Mouse (Mus musculus) heart, postnatal 10 days (tissue): ENCODE measurements around the gene Mfap3. TPM values are rescaled to one million over a fixed set of nuclear protein-coding genes. Genes with fewer than 3 reads are reported as not detected.

Experiments
- DNase-seq, 2 experiments: peaks; one replicate each; pipeline ENCODE4 v3.0.0; 2021
- intact Hi-C: fragments of 180-260 bp; cut with DNase I; formaldehyde crosslinking; loops from one replicate; pipeline ENCODE4 v1.15.1; 2025
- total RNA-seq, 2 experiments: library from RNA; stranded (reverse); gene quantifications; 2 replicates each; pipeline ENCODE4 v1.2.3; 2021

Mfap3 gene
- 10 to 100 TPM; 23.9 to 24.2 TPM for total RNA-seq

GRCm38 (mm10) chr11:57518091-57518750 lies at the start of gene Mfap3, which contains the start of gene Fam114a2:
Gene Mfap3 (plus strand): TSS chr11:57518664.
Gene Fam114a2 (minus strand): TSS chr11:57518617.
- peak; percentile 94 to 97 for DNase-seq
- intact Hi-C loops: no loop called here

DNA sequence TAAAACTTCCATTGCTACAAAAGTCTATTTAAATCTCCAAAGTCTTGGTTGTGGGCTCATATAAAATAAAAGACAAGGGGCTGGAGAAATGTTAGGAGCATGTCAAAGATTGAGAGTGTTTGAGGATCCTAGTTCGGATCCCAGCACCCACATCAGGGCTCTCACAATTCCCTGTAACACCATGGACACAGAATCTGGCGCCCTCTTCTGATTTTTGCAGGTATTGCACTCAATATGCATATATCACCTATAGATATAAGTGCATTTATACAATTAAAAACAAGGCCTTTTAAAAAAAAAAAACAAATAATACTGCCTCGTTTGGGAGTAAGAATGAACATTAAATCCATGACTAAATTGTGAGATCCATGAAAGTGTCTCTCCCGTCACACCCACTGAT lies 49.8 kb upstream of the Mfap3 start:
- DNase-seq: no peak
- intact Hi-C loops: loop anchor here (5.0 to 10.0 kb wide), 2 partner anchors 156 to 1244 kb away; no protein-coding TSS in a partner anchor

DNA sequence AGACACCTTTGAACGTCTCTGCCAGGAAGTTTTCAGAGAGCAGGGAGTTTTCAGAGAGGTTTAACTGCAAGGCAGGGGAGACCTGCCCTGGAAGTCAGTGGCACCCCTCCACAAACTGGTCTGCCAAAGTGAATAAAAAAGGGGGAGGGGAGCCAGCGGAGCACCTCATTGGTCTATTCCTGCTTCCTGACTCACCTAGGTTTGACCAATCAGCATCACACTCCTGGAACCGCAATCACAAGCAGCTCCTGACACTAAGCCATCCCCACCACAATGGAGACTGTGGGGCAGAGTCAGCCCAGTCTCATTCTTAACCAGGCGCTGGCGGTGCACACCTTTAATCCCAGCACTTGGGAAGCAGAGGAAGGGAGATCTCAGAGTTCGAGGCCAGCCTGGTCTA lies 48.4 kb upstream of the Mfap3 start:
- intact Hi-C loops: no loop called here
- no peak for DNase-seq

DNA sequence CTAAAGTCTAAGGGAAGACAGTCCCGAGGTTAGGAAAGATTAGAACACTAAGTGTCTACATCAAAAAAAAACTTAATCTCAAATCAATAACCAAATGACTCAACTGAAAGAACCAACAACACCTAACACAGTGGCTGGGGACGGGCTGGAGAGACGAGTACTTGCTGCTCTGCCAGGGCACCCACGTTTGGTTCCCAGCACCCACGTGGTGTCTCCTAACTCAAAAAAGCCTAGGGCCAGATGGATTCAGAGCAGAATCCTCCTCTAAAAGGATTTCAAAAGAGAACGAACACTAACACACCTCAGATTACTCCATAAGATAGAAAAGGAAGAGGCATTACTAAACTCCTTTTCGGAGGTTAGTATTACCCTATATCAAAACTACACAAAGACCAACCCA lies 47.5 kb upstream of the Mfap3 start:
- intact Hi-C loops: no loop called here
- DNase-seq: no peak

DNA sequence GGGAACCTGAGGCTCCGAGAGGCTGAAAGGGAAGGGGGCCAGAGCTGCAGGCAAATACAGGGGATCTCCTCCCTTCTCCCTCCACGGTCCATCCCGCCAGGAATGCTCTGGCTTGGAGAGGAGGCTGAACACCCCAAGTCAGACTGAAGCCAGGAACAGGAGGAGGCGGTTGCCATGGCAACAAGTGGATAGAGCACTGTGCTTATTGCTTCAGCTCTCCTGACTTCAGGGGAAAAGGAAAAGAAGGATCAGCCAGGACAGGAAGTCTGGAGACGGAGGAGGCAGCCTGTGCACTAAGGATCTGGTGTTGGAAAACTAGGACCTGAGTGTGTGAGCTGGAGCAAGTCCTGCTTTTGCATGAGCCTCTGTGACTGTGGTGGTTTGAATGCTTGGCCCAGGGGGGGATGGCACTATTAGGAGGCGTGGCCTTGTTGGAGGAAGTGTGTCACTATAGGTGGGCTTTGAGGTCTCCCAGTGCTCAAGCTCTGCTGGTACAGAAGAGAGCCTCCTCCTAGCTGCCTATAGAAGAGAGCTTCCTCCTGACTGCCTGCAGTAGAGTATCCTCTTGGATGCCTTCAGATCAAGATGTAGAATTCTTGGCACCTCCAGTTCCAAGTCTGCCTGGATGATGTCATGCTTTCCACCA lies 44.0 kb upstream of the Mfap3 start:
- no peak for DNase-seq
- intact Hi-C loops: loop anchor here (1.0 kb wide), 1 partner anchor 304 kb away; no protein-coding TSS in a partner anchor

- peak; percentile 39 to 58 for DNase-seq
- intact Hi-C loops: loop anchor here (5.0 kb wide), 1 partner anchor 457 kb away; no protein-coding TSS in a partner anchor
These were observed 43.3 kb upstream of the Mfap3 start for GRCm38 (mm10) chr11:57475119-57475518.

DNA sequence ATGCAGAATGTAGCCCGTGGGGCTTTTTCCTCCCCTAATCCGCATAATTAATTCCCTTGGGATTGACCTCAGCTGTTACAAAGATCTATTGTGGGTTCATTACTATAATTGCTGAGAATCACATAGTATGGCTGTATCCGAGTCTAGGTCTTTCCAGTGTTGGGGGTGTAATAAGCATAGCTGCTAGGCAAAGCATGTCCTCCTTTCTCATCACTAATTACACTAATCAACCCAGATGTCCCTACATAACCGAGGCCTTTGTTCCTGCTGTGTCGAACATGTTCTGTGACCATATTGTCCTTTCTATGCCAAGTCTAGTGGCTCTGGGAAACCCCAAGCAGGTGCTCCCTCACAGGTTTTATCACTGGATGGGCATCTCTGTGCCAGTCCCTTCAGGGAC lies 40.4 kb upstream of the Mfap3 start:
- no peak for DNase-seq
- intact Hi-C loops: loop anchor here (5.0 kb wide), 1 partner anchor 454 kb away; no protein-coding TSS in a partner anchor

DNA sequence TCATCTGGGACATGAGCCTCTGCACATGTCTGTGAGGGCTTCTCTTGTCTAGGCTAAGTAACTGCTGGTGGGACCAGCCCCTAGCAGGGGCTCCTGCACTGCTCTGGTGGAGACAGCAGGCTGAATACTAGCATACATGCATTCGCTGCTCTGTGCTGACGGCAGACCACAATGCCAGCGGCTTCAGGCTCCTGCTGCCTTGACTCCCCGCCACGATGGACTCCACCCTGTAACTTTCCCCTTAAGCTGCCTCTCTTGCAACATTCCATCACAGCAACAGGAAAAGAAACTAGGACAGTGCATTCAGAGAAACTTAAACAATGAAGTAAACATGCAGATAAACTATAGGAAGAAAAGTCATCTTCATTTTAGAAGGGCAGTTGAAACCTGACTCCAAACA lies 30.0 kb upstream of the Mfap3 start:
- intact Hi-C loops: no loop called here
- no peak for DNase-seq

DNA sequence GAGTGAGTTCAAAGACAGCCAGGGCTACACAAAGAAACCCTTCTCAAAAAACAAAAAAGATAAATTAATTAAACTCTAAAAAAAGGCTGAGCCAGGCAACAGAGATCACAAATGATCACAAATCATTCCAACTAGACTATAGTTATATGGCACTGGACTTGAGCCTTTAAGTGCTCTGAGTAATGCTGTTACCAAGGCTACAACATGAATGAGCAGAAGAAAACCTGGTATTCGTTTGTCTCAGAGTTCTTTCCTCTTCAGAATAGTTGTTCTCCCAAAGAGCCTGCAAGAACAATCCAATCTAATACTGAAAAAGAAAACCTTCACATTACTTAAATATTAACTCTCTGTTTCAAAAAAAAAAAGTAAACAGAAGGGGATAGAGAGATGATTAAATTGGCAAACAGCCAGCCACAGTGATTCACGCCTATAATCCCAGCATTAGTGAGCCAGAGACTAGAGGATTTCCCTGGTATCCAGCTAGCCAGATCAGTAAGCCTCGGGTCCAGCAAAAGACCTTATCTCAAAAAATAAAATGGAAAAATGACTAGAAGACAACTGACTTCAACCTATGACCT lies 21.9 kb upstream of the Mfap3 start:
- DNase-seq: no peak
- intact Hi-C loops: no loop called here

DNA sequence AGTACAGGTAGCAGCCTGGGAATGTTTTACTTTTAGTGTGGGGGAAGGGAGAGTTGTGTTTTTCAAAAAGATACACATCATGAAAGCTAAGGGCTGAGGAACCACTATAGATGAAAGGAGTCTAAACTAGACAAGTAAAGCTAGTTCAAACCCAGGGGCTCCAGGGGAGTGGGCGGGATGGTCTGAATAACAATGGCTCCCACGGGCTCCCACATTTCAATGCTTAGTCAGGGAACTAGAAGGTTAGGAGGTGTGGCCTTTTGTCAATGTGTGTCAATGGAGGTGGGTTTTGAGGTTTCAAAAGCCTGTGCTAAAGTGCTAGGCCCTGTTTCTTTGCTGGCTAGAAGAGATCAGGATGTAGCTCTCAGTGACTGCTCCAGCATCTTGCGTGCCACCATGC lies 20.8 kb upstream of the Mfap3 start:
- DNase-seq: no peak
- intact Hi-C loops: no loop called here

DNA sequence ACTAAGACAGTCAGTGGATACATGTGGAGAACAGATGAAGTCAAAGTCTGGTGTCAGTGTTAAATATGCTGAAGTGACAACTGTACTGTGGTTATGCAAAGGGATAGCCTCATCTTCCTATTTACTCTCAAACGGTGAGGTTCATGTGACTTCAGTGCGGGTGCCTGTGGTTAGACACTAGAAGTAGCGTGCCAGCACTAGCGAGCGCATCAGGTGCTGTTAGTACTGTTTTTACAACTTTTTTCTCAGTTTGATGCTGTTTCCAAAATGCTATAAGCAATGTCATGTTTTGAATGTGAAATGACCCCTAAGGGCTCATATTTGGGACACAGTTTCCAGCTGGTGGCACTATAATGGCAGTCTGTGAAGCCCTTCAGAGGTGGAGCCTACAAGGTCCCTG lies 20.2 kb upstream of the Mfap3 start:
- intact Hi-C loops: no loop called here
- no peak for DNase-seq

DNA sequence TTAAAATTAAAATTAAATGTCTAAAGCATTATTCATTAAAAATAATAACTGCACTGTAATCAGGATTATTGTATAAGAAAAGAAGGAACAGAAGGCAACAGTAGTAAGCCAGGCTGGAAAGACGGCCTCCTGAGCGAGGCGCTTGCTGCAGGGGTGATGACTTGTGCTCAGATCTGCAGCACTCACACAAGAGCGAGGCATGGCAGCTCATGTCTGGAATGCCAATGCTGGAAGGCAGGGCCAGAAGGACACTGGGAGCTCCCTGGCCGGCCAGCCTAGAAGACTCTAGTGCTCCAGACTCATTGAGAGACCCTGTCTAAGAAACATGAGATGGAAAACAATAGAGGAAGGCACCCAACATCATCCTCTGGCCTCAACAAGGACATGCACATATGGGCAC lies 15.3 kb upstream of the Mfap3 start:
- DNase-seq: peak; percentile 13 to 20
- intact Hi-C loops: no loop called here

- DNase-seq: no peak
- intact Hi-C loops: no loop called here
These were observed 11.6 kb upstream of the Mfap3 start for GRCm38 (mm10) chr11:57506899-57507298.

- intact Hi-C loops: no loop called here
- no peak for DNase-seq
These were observed 3.2 kb upstream of the Mfap3 start for GRCm38 (mm10) chr11:57515218-57515617.

DNA sequence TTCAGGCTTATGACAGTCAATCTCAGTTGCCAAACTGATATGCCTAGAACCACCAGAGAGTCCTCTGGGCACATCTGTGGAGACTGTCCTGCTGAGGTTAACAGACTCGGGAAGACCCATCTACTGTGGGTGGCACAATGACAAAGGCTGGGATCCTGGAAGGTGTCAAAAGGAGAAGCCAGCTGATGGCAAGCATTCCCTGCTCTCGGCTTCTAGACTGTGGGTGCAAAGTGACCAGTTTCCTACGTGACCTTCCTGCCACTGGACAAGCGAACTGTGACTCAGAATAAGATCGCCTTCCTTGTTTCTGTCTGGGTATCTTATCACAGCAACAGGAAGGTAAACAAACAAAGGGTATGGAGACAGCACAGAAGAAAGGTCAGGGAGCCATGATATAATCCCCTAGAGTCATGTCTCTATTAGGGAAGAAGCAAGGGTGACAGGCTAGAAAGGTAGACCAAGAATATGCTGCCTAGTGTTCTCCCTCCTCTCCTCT lies 1.5 kb upstream of the Mfap3 start:
- no peak for DNase-seq
- intact Hi-C loops: no loop called here

- DNase-seq: no peak
- intact Hi-C loops: no loop called here
These were observed 286 bp downstream of the Mfap3 start for GRCm38 (mm10) chr11:57518751-57519148.

- intact Hi-C loops: no loop called here
- DNase-seq: no peak
These were observed 840 bp downstream of the Mfap3 start for GRCm38 (mm10) chr11:57519304-57519703.

- intact Hi-C loops: no loop called here
- no peak for DNase-seq
These were observed 2.7 kb downstream of the Mfap3 start for GRCm38 (mm10) chr11:57521206-57521605.

DNA sequence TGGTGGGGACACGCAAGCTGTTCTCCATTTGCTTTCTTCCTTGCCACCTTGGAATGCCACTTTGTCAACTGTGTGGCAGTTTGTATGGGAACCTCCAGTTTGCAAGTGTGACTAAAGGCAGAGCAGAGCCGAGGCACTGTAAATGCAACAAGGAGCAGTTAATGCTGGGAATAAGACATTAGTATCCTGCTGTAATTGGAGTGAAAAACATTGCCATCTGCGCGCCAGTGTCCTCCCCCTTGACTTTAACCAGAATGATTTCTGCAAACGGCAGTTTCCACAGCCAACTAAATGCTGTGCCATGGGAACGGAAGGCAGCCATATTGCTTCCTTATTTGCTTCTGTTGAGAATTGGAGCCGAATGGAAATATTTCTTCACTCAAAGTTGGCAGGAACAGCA lies 3.6 kb downstream of the Mfap3 start:
- DNase-seq: peak; percentile 16 to 35
- intact Hi-C loops: no loop called here

- DNase-seq: no peak
- intact Hi-C loops: no loop called here
These were observed 5.0 kb downstream of the Mfap3 start for GRCm38 (mm10) chr11:57523418-57523817.

DNA sequence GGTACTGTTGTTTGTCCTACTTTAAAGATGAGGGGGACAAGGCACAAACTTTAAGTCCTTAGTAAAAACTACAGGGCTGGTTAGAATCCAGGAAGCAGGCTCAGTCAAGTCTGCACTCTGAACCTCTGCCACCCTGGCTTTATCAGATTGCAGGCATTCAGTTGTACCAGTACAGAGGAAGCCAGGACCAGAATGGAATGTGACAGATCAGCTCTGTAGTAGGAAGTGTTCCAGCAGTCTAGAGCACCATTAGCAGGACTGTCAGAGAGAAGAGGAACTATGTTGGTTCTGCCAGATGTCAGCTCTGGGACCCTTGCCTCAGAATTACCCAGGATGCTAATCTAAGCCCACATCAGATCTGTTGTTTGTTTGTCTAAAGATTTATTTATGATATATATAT lies 6.1 kb downstream of the Mfap3 start:
- intact Hi-C loops: no loop called here
- DNase-seq: peak in 1 of 2 experiments; percentile 19

DNA sequence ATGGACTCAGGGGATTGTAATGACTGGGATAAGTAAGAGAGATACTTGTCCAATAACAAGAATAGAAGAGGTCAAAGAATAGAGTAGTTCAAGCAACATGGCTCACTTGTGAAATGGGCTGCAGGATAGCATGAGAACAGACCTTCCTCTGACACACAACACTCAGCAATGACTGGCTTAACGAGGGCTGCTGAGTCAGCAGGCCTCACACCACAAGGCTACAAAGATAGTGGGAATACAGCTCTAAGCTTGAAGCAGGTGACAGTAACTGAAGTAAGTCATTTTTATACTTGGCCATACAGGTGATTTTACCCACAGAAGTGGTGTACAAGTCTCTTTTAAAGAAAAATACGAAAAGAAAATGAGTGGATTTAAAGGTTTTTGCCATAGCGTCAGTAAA lies 7.4 kb downstream of the Mfap3 start:
- intact Hi-C loops: no loop called here
- DNase-seq: no peak
